Mouse (Mus musculus): ENCODE measurements at regions not wholly inside any gene's neighbourhood (a gene's known extent, or its start where the extent isn't known, plus 50 kb on each side); places are given as distances from the start of the nearest gene placed in this dataset.

GRCm38 (mm10) chr4:12538043-12538442, 366.2 kb upstream of the Fam92a start:
- TF ChIP-seq POLR2A (IDR thresholded peaks at IDR 0.05; ENCODE audit: control insufficient read depth, extremely low read depth, insufficient read depth, low read length, poor library complexity) = no peak
- no peak for TF ChIP-seq CTCF (IDR thresholded peaks at IDR 0.05; ENCODE audit: borderline replicate concordance, control insufficient read depth, extremely low read depth, insufficient read depth, low read length, poor library complexity)
